Mouse (Mus musculus) 416B (cell line): Measurements from ENCODE around the gene Trmt10a.
A peak's percentile ranks its signal among the peaks of the same experiment; 100 is the strongest.

Experiments used
- DNase-seq: peaks from one replicate; pipeline ENCODE4 v3.0.0; 2011; ENCODE audit warnings: low read depth

The Trmt10a gene

GRCm38 (mm10) chr3:138143315-138144059 lies at the start of gene Trmt10a:
Trmt10a (plus strand) TSS chr3:138143448.
- DNase-seq: peak; percentile 99

DNA sequence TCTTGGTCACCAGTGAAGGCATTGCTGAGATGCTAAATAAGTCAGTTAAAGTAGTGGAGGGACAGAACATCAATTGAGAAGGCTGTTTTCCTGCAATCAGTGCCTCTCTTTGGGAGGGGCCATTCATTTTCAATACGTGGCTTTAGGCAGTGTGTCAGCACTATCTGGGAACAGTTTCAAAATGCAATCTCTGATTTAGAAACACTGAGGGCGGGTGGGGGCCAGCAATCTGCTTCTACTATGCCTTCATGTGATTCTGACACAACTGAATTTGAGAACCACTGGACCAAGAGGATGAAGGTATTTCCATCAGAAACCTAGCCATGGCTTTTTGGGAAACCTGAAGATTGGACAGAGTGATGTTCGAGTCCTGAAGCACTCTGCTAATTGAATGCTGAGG lies 47.9 kb upstream of the Trmt10a start:
- no peak for DNase-seq

DNA sequence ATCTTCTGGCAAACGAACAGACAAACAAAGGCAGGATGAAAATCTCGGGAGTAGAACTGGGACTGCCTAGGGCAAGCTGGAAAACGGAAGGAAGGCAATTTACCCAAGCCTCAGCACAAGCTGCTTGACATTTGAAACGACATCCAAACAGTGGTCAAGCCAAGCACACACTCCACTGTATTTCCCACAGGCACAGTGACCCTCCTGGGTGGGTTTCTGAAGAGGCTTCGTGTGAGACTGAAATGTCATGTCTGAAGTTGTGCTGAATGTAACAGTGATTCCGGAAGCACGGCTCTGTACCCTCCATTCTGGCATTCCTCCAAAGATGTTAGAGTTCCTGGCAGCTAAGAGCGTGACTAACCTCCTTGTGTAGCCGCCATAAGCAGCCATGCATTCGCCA lies 47.5 kb upstream of the Trmt10a start:
- DNase-seq: no peak

DNA sequence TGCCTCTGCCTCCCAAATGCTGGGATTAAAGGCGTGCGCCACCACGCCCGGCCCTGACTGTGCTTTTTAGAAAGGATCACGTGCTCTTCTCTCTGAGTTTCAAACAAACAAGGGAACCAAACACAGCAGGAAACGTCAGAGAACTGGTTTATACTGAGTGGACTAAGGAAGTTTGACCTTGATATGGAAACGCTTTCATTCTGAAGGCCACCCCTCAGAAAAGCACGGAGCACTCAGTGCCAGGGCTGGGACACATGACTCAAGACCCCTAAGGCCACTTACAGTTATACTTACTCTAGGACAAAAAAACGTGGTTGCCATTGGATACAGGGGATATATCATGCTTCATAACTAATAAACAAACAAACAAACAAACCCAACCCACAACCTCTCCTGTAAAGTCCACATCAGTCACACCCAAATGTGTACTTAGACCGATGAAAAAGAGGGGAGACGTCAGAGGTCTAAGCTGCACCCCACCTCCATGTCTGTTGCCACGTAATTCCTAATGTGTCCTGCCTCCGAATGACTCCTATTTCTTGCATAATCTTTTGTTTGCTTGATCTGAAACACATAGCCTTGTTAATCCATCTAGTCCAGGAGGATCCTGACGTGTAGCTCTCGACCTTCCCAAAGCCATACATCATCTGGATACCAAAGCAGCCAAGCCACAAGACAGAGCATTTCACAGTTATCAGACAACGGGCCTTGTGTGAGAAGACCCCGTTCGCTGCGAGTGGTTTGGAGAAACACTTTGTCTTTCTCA lies 46.8 kb upstream of the Trmt10a start:
- DNase-seq: no peak

- peak; percentile 3 for DNase-seq
These were observed 45.5 kb upstream of the Trmt10a start for GRCm38 (mm10) chr3:138097718-138098117.

DNA sequence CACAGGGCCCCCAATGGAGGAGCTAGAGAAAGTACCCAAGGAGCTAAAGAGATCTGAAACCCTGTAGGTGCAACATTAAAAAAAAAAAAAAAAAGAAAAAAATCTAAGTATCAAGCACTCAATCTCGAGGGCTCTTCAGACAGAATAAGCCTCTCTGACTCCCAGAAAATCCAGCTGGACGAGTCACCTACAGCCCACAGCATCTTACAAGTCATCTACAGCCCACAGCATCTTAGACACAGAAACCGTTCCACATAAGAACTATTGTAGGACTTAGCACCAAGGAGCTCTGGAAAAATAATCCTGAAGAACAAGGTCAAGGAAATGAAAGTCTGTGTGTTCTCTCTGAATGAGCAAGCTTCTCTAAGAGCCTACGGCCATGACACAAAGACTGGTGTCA lies 41.3 kb upstream of the Trmt10a start:
- DNase-seq: no peak

- no peak for DNase-seq
These were observed 39.6 kb upstream of the Trmt10a start for GRCm38 (mm10) chr3:138103690-138104089.

DNA sequence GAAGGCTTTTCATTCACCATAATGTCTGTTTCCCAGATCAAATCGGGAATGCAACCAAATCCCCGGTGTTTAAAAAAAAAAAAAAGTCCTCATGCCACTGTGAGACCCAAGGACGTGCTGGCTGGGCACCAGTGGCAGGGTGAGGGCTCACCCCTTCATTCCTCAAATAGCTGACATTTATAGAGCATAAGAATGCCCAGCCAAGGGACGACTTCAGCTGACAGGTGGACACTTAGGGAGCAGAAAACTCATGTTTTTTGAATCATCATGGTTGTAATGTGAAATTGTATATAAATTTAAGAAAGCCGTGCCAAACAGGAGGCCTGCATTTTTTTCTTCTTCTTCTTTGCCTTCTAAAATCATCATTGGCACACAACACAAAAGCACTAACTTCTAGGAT lies 38.2 kb upstream of the Trmt10a start:
- DNase-seq: no peak

DNA sequence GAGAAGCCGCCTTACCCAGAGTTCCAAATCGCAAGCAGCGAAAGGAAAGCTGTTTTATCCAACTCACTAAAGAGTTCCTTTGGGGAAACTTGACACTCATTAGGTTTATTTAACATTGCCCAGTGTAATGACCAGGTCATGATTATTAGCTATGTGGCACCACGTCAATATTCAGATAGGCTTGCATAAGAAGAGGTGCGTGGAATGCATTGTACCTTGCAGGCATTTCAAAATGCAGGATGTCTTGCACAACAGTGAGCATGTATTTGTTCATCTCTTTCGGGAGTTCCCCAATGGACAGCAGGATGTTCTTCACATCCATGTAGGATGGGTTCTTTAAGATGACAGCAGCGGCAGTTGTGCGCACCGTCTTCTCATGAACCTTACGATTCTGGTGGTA lies 36.4 kb upstream of the Trmt10a start:
- no peak for DNase-seq

DNA sequence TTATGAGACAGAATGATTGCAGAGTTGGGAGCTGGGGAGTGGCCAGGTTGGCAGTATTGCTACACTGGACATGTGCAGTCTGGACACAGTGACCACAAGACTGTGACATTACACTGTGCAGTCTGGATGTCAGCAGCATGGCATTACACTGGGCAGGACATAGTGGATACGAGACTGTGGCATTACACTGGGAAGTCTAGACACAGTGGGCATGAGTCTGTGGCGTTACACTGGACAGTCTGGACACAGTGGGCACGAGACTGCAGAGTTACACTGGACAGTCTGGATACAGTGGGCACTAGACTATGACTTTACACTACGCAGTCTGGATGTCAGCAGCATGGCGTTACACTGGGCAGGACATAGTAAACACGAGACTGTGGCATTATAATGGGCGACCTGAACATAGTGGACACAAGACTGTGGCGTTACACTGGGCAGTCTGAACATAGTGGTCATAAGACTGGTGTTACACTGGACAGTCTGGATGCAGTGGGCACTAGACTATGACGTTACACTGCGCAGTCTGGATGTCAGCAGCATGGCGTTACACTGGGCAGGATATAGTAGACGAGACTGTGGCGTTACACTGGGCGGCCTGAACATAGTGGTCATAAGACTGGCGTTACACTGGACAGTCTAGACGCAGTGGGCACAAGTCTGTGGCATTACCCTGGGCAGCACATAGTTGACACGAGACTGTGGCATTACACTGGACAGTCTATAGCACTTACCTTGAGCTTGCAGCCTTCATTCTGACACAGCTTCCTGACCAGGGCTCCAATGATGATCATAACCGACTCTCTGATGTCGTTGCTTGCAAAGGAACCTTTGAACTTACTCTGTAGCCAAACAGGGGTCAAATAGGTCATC lies 32.1 kb upstream of the Trmt10a start:
- DNase-seq: no peak

GRCm38 (mm10) chr3:138114106-138114505 lies 29.1 kb upstream of the Trmt10a start:
- DNase-seq: no peak

- no peak for DNase-seq
These were observed 26.4 kb upstream of the Trmt10a start for GRCm38 (mm10) chr3:138116871-138117270.

GRCm38 (mm10) chr3:138118392-138118791 lies 24.9 kb upstream of the Trmt10a start:
- DNase-seq: no peak

DNA sequence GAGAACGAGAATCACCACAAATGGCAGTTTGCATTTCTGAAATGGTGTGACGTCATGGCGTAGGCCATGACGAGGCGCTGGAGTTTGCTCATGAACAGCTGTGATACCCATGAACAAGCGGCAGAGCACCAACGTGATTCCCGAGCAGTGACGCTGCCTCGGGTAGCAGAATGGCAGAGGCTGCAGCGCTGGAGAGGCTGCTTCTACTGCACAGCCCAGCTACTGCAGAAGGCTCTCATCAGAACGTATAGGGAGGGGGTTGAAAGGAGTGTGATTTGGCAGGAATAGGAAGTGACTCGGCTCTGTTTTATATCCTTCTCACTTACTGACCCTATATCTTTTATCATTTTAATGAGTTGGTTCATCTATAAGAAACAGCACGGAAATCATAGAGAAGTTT lies 24.4 kb upstream of the Trmt10a start:
- DNase-seq: peak; percentile 28

GRCm38 (mm10) chr3:138119444-138120105 lies 23.7 kb upstream of the Trmt10a start:
- DNase-seq: no peak

- no peak for DNase-seq
These were observed 21.8 kb upstream of the Trmt10a start for GRCm38 (mm10) chr3:138121461-138121860.

DNA sequence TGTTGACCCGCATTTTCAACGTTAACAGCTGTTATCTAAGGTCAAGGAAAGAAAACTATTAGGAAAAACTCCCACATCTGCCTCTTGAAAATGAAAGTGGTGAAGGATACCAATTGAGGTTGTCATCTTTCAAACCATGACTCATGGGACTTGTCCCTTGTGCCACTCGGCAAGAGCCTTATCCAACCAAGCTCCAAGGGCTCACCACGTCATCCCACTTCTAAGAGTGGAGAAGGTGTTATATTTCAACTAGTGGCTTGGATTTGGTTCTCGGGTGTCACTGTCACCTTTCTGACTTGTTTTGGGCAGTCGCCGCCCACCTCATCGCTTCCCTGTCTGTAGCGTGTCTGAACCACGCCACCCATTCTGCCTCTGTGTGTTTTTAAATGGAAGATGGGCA lies 19.4 kb upstream of the Trmt10a start:
- no peak for DNase-seq

DNA sequence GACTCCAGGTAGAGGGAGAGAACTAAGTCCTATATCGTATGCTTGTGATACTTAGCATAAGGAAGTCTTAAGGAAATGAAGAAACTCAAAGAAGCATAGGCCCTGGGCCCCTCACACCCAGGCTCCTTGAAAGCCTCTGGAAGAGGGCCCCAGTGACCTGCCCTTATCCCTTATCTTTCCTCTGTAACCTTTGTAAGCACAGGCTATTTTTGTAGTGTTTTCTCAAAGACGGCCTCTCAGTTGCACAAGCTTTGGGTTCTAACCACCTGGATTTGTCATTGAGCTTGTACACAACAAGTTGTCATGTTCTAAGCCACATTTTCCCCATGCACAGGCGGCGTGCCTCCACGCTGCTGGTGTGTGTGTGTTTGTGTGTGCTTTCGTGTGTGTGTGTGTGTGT lies 14.1 kb upstream of the Trmt10a start:
- no peak for DNase-seq

DNA sequence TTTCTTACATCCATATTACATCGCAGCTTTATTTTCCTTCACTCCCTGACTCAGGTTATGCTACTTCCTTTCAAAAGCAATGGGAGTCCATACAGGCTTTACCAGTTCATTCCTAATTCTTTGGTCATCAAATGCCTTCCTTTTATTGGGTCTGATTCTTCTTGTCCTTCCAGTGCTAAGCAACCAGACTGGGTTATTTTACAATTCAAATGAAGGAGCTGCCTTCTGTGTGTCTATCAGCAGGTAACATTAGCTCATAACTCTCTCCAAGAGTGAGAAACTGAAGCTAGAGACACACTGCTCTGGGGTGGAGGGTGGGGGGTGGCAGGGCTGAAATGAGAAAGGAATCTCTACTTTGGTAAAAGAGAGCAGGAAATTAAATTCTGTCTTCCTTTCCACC lies 12.6 kb upstream of the Trmt10a start:
- no peak for DNase-seq

- DNase-seq: no peak
These were observed 12.1 kb upstream of the Trmt10a start for GRCm38 (mm10) chr3:138131168-138131567.

DNA sequence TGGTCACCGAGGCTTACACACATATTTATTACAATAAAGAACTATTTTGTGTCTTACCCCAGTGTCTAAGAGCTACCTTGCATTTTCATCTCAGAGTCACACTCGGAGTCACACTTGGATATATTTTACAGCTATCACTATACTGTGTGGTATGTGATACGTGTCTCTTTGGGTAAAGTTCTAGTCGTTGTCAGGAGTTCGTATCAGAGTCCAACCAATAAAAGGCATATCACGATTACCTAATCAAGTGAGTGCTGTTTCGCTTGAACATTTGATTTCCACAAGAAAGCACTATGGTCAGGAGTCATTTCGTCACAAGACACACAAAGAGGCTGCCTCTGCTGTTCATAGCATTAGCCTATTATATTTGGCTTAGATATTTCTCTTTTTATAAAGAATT lies 9.8 kb upstream of the Trmt10a start:
- DNase-seq: no peak

- no peak for DNase-seq
These were observed 9.3 kb upstream of the Trmt10a start for GRCm38 (mm10) chr3:138133916-138134315.
